Mouse (Mus musculus) MEL (cell line): ENCODE measurements around the gene Card11. TPM values are rescaled to one million over a fixed set of nuclear protein-coding genes. Genes with fewer than 3 reads are reported as not detected.

Experiments
- DNase-seq: peaks from one replicate; pipeline ENCODE4 v3.0.0; 2011; ENCODE audit warnings: low read depth, low spot score
- H3K27ac ChIP-seq: 2 replicates; pipeline ENCODE4 v1.5.1; 2012; ENCODE audit warnings: low read depth, mild to moderate bottlenecking, control low read depth, low read length, moderate library complexity; ENCODE audit not compliant: control insufficient read depth
- H3K27me3 ChIP-seq, 2 experiments: fragments of 150-350 bp in 1 of 2; sonication (generic) in 1 of 2; 2 replicates each; pipeline ENCODE4 v1.6.1; 2012; ENCODE audit warnings: low read length in 2 of 2, mild to moderate bottlenecking in 2 of 2, improper control_type of control experiment in 1 of 2, moderate library complexity in 1 of 2; ENCODE audit not compliant: insufficient read depth in 2 of 2, control insufficient read depth in 1 of 2
- H3K36me3 ChIP-seq, 2 experiments: 2 replicates each; pipeline ENCODE4 v1.6.1; 2012 to 2014; ENCODE audit warnings: low read length in 2 of 2, improper control_type of control experiment in 1 of 2, inconsistent platforms in 1 of 2, mild to moderate bottlenecking in 1 of 2; ENCODE audit not compliant: insufficient read depth in 2 of 2, control insufficient read depth in 1 of 2
- H3K4me1 ChIP-seq, 2 experiments: fragments of 150-350 bp in 1 of 2; sonication (generic) in 1 of 2; 2 replicates each; pipeline ENCODE4 v1.6.1; 2012; ENCODE audit warnings: low read length in 2 of 2, improper control_type of control experiment in 1 of 2, mild to moderate bottlenecking in 1 of 2; ENCODE audit not compliant: insufficient read depth in 2 of 2, control insufficient read depth in 1 of 2
- H3K4me3 ChIP-seq, 2 experiments: fragments of 150-350 bp in 1 of 2; sonication (generic) in 1 of 2; 2 replicates each; pipeline ENCODE4 v1.5.1; 2012; ENCODE audit warnings: low read depth in 2 of 2, low read length in 2 of 2, mild to moderate bottlenecking in 2 of 2, moderate library complexity in 2 of 2, control low read depth in 1 of 2, improper control_type of control experiment in 1 of 2; ENCODE audit not compliant: control insufficient read depth in 1 of 2, insufficient read depth in 1 of 2
- H3K79me2 ChIP-seq: 2 replicates; pipeline ENCODE4 v1.6.1; 2012; ENCODE audit warnings: mild to moderate bottlenecking, low read length, moderate library complexity; ENCODE audit not compliant: control insufficient read depth, poor library complexity, insufficient read depth
- H3K9ac ChIP-seq: 2 replicates; pipeline ENCODE4 v1.6.1; 2012; ENCODE audit warnings: low read depth, mild to moderate bottlenecking, control low read depth, low read length, moderate library complexity; ENCODE audit not compliant: control insufficient read depth, poor library complexity, severe bottlenecking
- H3K9me3 ChIP-seq: fragments of 150-350 bp; sonication (generic); replicated peaks from 2 replicates; pipeline ENCODE4 v1.6.1; 2012; ENCODE audit warnings: mild to moderate bottlenecking, low read length, improper control_type of control experiment, moderate library complexity; ENCODE audit not compliant: insufficient read depth
- BHLHE40 ChIP-seq: IDR thresholded peaks from 2 replicates; pipeline ENCODE4 v1.6.1; 2012; ENCODE audit warnings: low read depth, mild to moderate bottlenecking, inconsistent platforms, low read length, improper control_type of control experiment, borderline replicate concordance
- CHD1 ChIP-seq: IDR thresholded peaks from 2 replicates; pipeline ENCODE4 v1.6.1; 2012; ENCODE audit warnings: low read depth, mild to moderate bottlenecking, inconsistent platforms, low read length, improper control_type of control experiment
- CHD2 ChIP-seq: IDR thresholded peaks from 2 replicates; pipeline ENCODE4 v1.6.1; 2011; ENCODE audit warnings: low read length, improper control_type of control experiment
- CTCF ChIP-seq, 3 experiments: IDR thresholded peaks in 2 of 3; conservative IDR thresholded peaks in 1 of 3; 2 replicates each; pipeline ENCODE4 v1.5.1; 2011 to 2012; ENCODE audit warnings: low read length in 3 of 3, low read depth in 2 of 3, mild to moderate bottlenecking in 2 of 3, improper control_type of control experiment in 1 of 3, inconsistent platforms in 1 of 3, mixed read lengths in 1 of 3, moderate library complexity in 1 of 3; ENCODE audit not compliant: control insufficient read depth in 1 of 3, insufficient read depth in 1 of 3, poor library complexity in 1 of 3, severe bottlenecking in 1 of 3
- E2F4 ChIP-seq: IDR thresholded peaks from 2 replicates; pipeline ENCODE4 v1.6.1; 2011; ENCODE audit warnings: low read depth, low read length, improper control_type of control experiment, borderline replicate concordance
- ELF1 ChIP-seq: IDR thresholded peaks from 2 replicates; pipeline ENCODE4 v1.6.1; 2014; ENCODE audit warnings: low read depth, mild to moderate bottlenecking, inconsistent platforms, low read length, improper control_type of control experiment, moderate library complexity
- EP300 ChIP-seq, 2 experiments: IDR thresholded peaks; 2 replicates each; pipeline ENCODE4 v1.6.1; 2011; ENCODE audit warnings: improper control_type of control experiment in 2 of 2, low read length in 2 of 2, low read depth in 1 of 2, mild to moderate bottlenecking in 1 of 2
- ETS1 ChIP-seq: IDR thresholded peaks from 2 replicates; pipeline ENCODE4 v1.6.1; 2012; ENCODE audit warnings: low read depth, mild to moderate bottlenecking, inconsistent platforms, low read length, improper control_type of control experiment, moderate library complexity
- GATA1 ChIP-seq: IDR thresholded peaks from 2 replicates; pipeline ENCODE4 v1.6.1; 2011; ENCODE audit warnings: low read depth, low read length, improper control_type of control experiment
- JUND ChIP-seq: IDR thresholded peaks from 2 replicates; pipeline ENCODE4 v1.6.1; 2011; ENCODE audit warnings: low read depth, mild to moderate bottlenecking, improper control_type of control experiment, low read length
- KAT2A ChIP-seq: conservative IDR thresholded peaks from 2 replicates; pipeline ENCODE4 v1.6.1; 2012; ENCODE audit warnings: low read depth, low read length, improper control_type of control experiment, inconsistent platforms
- MAFK ChIP-seq: IDR thresholded peaks from 2 replicates; pipeline ENCODE4 v1.6.1; 2011; ENCODE audit warnings: low read depth, mild to moderate bottlenecking, low read length, improper control_type of control experiment, borderline replicate concordance
- MAX ChIP-seq: IDR thresholded peaks from 2 replicates; pipeline ENCODE4 v1.6.1; 2011; ENCODE audit warnings: low read length, improper control_type of control experiment
- MAZ ChIP-seq: IDR thresholded peaks from 2 replicates; pipeline ENCODE4 v1.6.1; 2012; ENCODE audit warnings: low read depth, mild to moderate bottlenecking, inconsistent platforms, low read length, improper control_type of control experiment
- MEF2A ChIP-seq: IDR thresholded peaks from 2 replicates; pipeline ENCODE4 v1.6.1; 2014; ENCODE audit warnings: low read depth, mild to moderate bottlenecking, inconsistent platforms, low read length, improper control_type of control experiment; ENCODE audit not compliant: poor library complexity, insufficient replicate concordance, severe bottlenecking; ENCODE audit errors: extremely low read depth
- MXI1 ChIP-seq: IDR thresholded peaks from 2 replicates; pipeline ENCODE4 v1.6.1; 2011; ENCODE audit warnings: mild to moderate bottlenecking, low read depth, low read length, improper control_type of control experiment
- MYB ChIP-seq: IDR thresholded peaks from 2 replicates; pipeline ENCODE4 v1.6.1; 2011; ENCODE audit warnings: mild to moderate bottlenecking, low read depth, low read length, improper control_type of control experiment
- NELFE ChIP-seq: IDR thresholded peaks from 2 replicates; pipeline ENCODE4 v1.6.1; 2011; ENCODE audit warnings: low read depth, low read length, improper control_type of control experiment
- NRF1 ChIP-seq: IDR thresholded peaks from 2 replicates; pipeline ENCODE4 v1.6.1; 2014; ENCODE audit warnings: low read depth, mild to moderate bottlenecking, inconsistent platforms, low read length, improper control_type of control experiment, moderate library complexity; ENCODE audit not compliant: poor library complexity, insufficient read depth, severe bottlenecking
- POLR2A ChIP-seq, 2 experiments: IDR thresholded peaks; 2 replicates each; pipeline ENCODE4 v1.6.1; 2011 to 2012; ENCODE audit warnings: low read length in 2 of 2, mild to moderate bottlenecking in 2 of 2, control low read depth in 1 of 2, improper control_type of control experiment in 1 of 2, low read depth in 1 of 2, moderate library complexity in 1 of 2; ENCODE audit not compliant: control insufficient read depth in 1 of 2, insufficient read depth in 1 of 2, poor library complexity in 1 of 2
- POLR2AphosphoS2 ChIP-seq: IDR thresholded peaks from 2 replicates; pipeline ENCODE4 v1.6.1; 2011; ENCODE audit warnings: low read length, improper control_type of control experiment
- POLR2AphosphoS5 ChIP-seq: IDR thresholded peaks from 2 replicates; pipeline ENCODE4 v1.6.1; 2012; ENCODE audit warnings: low read depth, borderline replicate concordance, mild to moderate bottlenecking, inconsistent platforms, low read length, moderate library complexity, mixed read lengths
- RAD21 ChIP-seq: IDR thresholded peaks from 2 replicates; pipeline ENCODE4 v1.6.1; 2011; ENCODE audit warnings: mild to moderate bottlenecking, low read depth, low read length, improper control_type of control experiment
- RCOR1 ChIP-seq: IDR thresholded peaks from 2 replicates; pipeline ENCODE4 v1.6.1; 2012; ENCODE audit warnings: low read depth, mild to moderate bottlenecking, inconsistent platforms, low read length, improper control_type of control experiment
- SIN3A ChIP-seq: IDR thresholded peaks from 2 replicates; pipeline ENCODE4 v1.6.1; 2012; ENCODE audit warnings: low read length, improper control_type of control experiment, inconsistent platforms
- SMC3 ChIP-seq: IDR thresholded peaks from 2 replicates; pipeline ENCODE4 v1.6.1; 2011; ENCODE audit warnings: low read depth, low read length, improper control_type of control experiment
- TAL1 ChIP-seq: IDR thresholded peaks from 2 replicates; pipeline ENCODE4 v1.6.1; 2012; ENCODE audit warnings: mild to moderate bottlenecking, inconsistent platforms, low read length, moderate library complexity, mixed read lengths
- TBP ChIP-seq: IDR thresholded peaks from 2 replicates; pipeline ENCODE4 v1.8.0; 2011; ENCODE audit warnings: low read depth, low read length, improper control_type of control experiment
- TCF12 ChIP-seq: IDR thresholded peaks from 2 replicates; pipeline ENCODE4 v1.6.1; 2014; ENCODE audit warnings: low read depth, mild to moderate bottlenecking, inconsistent platforms, low read length, improper control_type of control experiment, moderate library complexity
- UBTF ChIP-seq: IDR thresholded peaks from 2 replicates; pipeline ENCODE4 v1.6.1; 2012; ENCODE audit warnings: low read depth, mild to moderate bottlenecking, inconsistent platforms, low read length, improper control_type of control experiment, moderate library complexity, borderline replicate concordance; ENCODE audit not compliant: insufficient read depth
- USF1 ChIP-seq: IDR thresholded peaks from 2 replicates; pipeline ENCODE4 v1.6.1; 2014; ENCODE audit warnings: low read depth, mild to moderate bottlenecking, inconsistent platforms, low read length, improper control_type of control experiment, moderate library complexity
- USF2 ChIP-seq, 2 experiments: IDR thresholded peaks; 2 replicates each; pipeline ENCODE4 v1.6.1; 2011 to 2012; ENCODE audit warnings: improper control_type of control experiment in 2 of 2, low read length in 2 of 2, borderline replicate concordance in 1 of 2, inconsistent platforms in 1 of 2, low read depth in 1 of 2, mild to moderate bottlenecking in 1 of 2; ENCODE audit not compliant: insufficient read depth in 1 of 2
- ZC3H11A ChIP-seq: IDR thresholded peaks from 2 replicates; pipeline ENCODE4 v1.6.1; 2012; ENCODE audit warnings: low read depth, mild to moderate bottlenecking, inconsistent platforms, low read length, improper control_type of control experiment
- ZKSCAN1 ChIP-seq: IDR thresholded peaks from 2 replicates; pipeline ENCODE4 v1.6.1; 2012; ENCODE audit warnings: low read depth, mild to moderate bottlenecking, inconsistent platforms, low read length, improper control_type of control experiment, moderate library complexity
- ZMIZ1 ChIP-seq: IDR thresholded peaks from 2 replicates; pipeline ENCODE4 v1.6.1; 2012; ENCODE audit warnings: low read depth, mild to moderate bottlenecking, inconsistent platforms, low read length, improper control_type of control experiment, moderate library complexity
- ZNF384 ChIP-seq: IDR thresholded peaks from 2 replicates; pipeline ENCODE4 v1.6.1; 2012; ENCODE audit warnings: low read depth, mild to moderate bottlenecking, inconsistent platforms, low read length, improper control_type of control experiment
- polyA plus RNA-seq, 2 experiments: library from polyadenylated mRNA; stranded (reverse) in 1 of 2; unstranded in 1 of 2; fragments of >175 nt in 1 of 2; fragments of >200 nt in 1 of 2; gene quantifications; 2 replicates each; pipeline versions ENCODE4 v1.2.1 to v1.2.4; 2012; ENCODE audit warnings: low replicate concordance in 2 of 2, low read depth in 1 of 2; ENCODE audit not compliant: insufficient read length in 2 of 2, insufficient read depth in 1 of 2, missing spikeins in 1 of 2
- total RNA-seq: library from RNA; depleted of rRNA; stranded (reverse); fragments of 300-350 nt; gene quantifications from 2 replicates; pipeline ENCODE4 v1.2.3, GENCODE M21; 2012

The Card11 gene
- total and polyA plus RNA-seq, 3 experiments, result not detected

DNA sequence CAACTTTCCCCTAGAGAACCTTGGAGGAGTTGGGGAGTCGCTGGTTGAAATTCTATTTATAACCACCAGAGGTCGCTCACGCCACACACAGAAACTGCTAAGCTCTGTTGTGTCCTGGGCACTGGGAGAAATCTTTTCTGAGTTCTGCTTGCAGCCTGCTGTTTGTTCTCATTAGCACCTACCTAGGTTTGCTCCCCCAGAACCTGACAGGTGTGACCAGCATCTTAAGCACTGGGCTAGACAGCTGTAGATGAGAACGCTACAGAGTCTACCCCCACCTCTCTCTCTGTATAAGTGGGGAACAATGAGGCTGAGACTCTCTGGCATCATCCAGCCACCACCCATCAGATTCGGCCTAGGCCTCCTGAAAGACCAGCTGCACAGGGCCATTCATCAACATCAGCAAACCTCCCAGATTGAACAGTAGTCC lies 153.1 kb downstream of the Card11 start:
- Histone ChIP-seq H3K9me3 (no peaks in the 10 kb centered on the region), H3K36me3 (no peaks in the 10 kb centered on the region)
- DNase-seq, result peak; percentile 71
- TF ChIP-seq ZMIZ1 (no peak), CTCF (IDR thresholded peaks at IDR 0.05 in 2 of 3, conservative IDR thresholded peaks at IDR 0.05 in 1 of 3; ENCODE audit: control insufficient read depth in 1 of 3, insufficient read depth in 1 of 3, low read depth in 2 of 3, low read length in 3 of 3, poor library complexity in 1 of 3, severe bottlenecking in 1 of 3) (peak; percentile 74 to 97 (median 85)), NRF1 (no peak), NELFE (no peak), MEF2A (no peak), JUND (no peak), ELF1 (no peak), ZNF384 (no peak), SMC3 (peak; percentile 80), TBP (peak; percentile 97), EP300 (IDR thresholded peaks at IDR 0.05; ENCODE audit: low read depth in 1 of 2, low read length in 2 of 2) (no peak), TAL1 (no peak), MAFK (no peak), RAD21 (peak; percentile 89), ZC3H11A (peak; percentile 77), CHD2 (no peak), KAT2A (no peak), UBTF (peak; percentile 95), BHLHE40 (no peak), GATA1 (no peak), TCF12 (no peak), USF1 (no peak), MAZ (no peak), E2F4 (no peak), SIN3A (no peak), POLR2AphosphoS5 (no peak), MXI1 (no peak), RCOR1 (no peak), CHD1 (no peak), ETS1 (no peak), USF2 (IDR thresholded peaks at IDR 0.05; ENCODE audit: borderline replicate concordance in 1 of 2, insufficient read depth in 1 of 2, low read depth in 1 of 2, low read length in 2 of 2) (no peak), MYB (no peak), POLR2AphosphoS2 (no peak), POLR2A (IDR thresholded peaks at IDR 0.05; ENCODE audit: control insufficient read depth in 1 of 2, insufficient read depth in 1 of 2, low read depth in 1 of 2, low read length in 2 of 2, poor library complexity in 1 of 2) (no peak), MAX (no peak), ZKSCAN1 (no peak)
- TF ChIP-seq, all 39 proteins: peak for 6
- H3K79me2 ChIP-seq, result no peaks in the 10 kb centered on the region
- H3K27me3 ChIP-seq, result no peaks in the 10 kb centered on the region
- no peak overlapping the region for H3K27ac ChIP-seq
- H3K9ac ChIP-seq, result no peak overlapping the region
- H3K4me1 ChIP-seq, result no peaks in the 10 kb centered on the region
- no peak overlapping the region for H3K4me3 ChIP-seq
